Mouse (Mus musculus) embryonic facial prominence, embryonic 11.5 days (tissue): ENCODE measurements around the gene Htra2. TPM values are rescaled to one million over a fixed set of nuclear protein-coding genes. Genes with fewer than 3 reads are reported as not detected.

ENCODE experiments used
- ATAC-seq: fragments of 200-750 bp; cut with Nextera tagmentation; replicated peaks from 2 replicates; pipeline ENCODE4 v1.8.0; 2017; ENCODE audit warnings: low read depth; ENCODE audit not compliant: insufficient number of reproducible peaks, low FRiP score, low TSS enrichment
- DNase-seq: peaks from one replicate; pipeline ENCODE4 v3.0.0-alpha.2; 2015; ENCODE audit warnings: low spot score
- H3K27ac ChIP-seq: fragments of 300-500 bp; sonication (generic); replicated peaks from 2 replicates; pipeline ENCODE4 v1.5.1; 2014; ENCODE audit warnings: mild to moderate bottlenecking, low read depth, low read length, control low read depth
- H3K27me3 ChIP-seq: fragments of 300-500 bp; sonication (generic); 2 replicates; pipeline ENCODE4 v1.6.1; 2014; ENCODE audit warnings: mild to moderate bottlenecking, low read length, moderate library complexity, mixed read lengths; ENCODE audit not compliant: control insufficient read depth, insufficient read depth
- H3K36me3 ChIP-seq: fragments of 300-500 bp; sonication (generic); replicated peaks from 2 replicates; pipeline ENCODE4 v1.6.1; 2014; ENCODE audit warnings: low read depth, mild to moderate bottlenecking, low read length, moderate library complexity, mixed read lengths; ENCODE audit not compliant: control insufficient read depth, insufficient read depth
- H3K4me1 ChIP-seq: fragments of 300-500 bp; sonication (generic); 2 replicates; pipeline ENCODE4 v1.6.1; 2014; ENCODE audit warnings: low read length, mixed read lengths; ENCODE audit not compliant: control insufficient read depth, insufficient read depth
- H3K4me2 ChIP-seq: fragments of 300-500 bp; sonication (generic); 2 replicates; pipeline ENCODE4 v1.6.1; 2014; ENCODE audit warnings: low read depth, mild to moderate bottlenecking, control low read depth, low read length, moderate library complexity
- H3K4me3 ChIP-seq: fragments of 300-500 bp; sonication (generic); 2 replicates; pipeline ENCODE4 v1.5.1; 2014; ENCODE audit warnings: low read depth, low read length, control low read depth
- H3K9ac ChIP-seq: fragments of 300-500 bp; sonication (generic); replicated peaks from 2 replicates; pipeline ENCODE4 v1.6.1; 2014; ENCODE audit warnings: mild to moderate bottlenecking, control low read depth, low read length
- H3K9me3 ChIP-seq: fragments of 300-500 bp; sonication (generic); replicated peaks from 2 replicates; pipeline ENCODE4 v1.6.1; 2016; ENCODE audit warnings: mild to moderate bottlenecking, low read length, inconsistent platforms, mixed read lengths; ENCODE audit not compliant: control insufficient read depth
- WGBS: fragments of 180-500 bp; shearing (Covaris S2); extraction: QIAGEN DNeasy Blood & Tissue Kit; methylation state at CpG from one replicate; pipeline ENCODE4 v1.1.7; 2014; 5-methylcytosine and 5-hydroxymethylcytosine counted together
- polyA plus RNA-seq: library from polyadenylated mRNA; unstranded; fragments of >200 nt; fragmentation: Nextera tagmentation; extraction: Ambion mirVana; gene quantifications from 2 replicates; pipeline ENCODE4 v1.2.1, GENCODE M21; 2014

Htra2 gene
- polyA plus RNA-seq, 1 experiment from 2014 or later, result 33.3 TPM

- ATAC-seq, result peak; percentile 2; the same call in 1 of the 2 replicates
- Histone ChIP-seq H3K9me3 (no peaks in the 10 kb centered on the region), H3K4me2 (peak overlapping the region; percentile 87), H3K36me3 (peaks cover 10% of the 10 kb centered on the region), H3K27me3 (no peaks in the 10 kb centered on the region), H3K4me1 (no peaks in the 10 kb centered on the region; the same call in 1 of the 2 replicates), H3K4me3 (peak overlapping the region; percentile 86), H3K27ac (peak overlapping the region; percentile 5), H3K9ac (peak overlapping the region; percentile 83)
- DNase-seq, result peak; percentile 47
- WGBS, result 2% methylated on average over 26 of the region's 26 CpGs
Measured at GRCm38 (mm10) chr6:83053136-83053960, 1.7 kb downstream of the Htra2 start.

- Histone ChIP-seq H3K9ac (no peak overlapping the region), H3K4me1 (no peaks in the 10 kb centered on the region), H3K4me3 (no peak overlapping the region), H3K4me2 (no peak overlapping the region), H3K9me3 (no peaks in the 10 kb centered on the region), H3K27ac (no peak overlapping the region), H3K36me3 (peaks cover 5% of the 10 kb centered on the region), H3K27me3 (no peaks in the 10 kb centered on the region)
- 76% methylated on average over 10 of the region's 10 CpGs for WGBS
- DNase-seq (no peak), ATAC-seq (no peak)
Measured at GRCm38 (mm10) chr6:83049367-83049766, 5.7 kb downstream of the Htra2 start.

DNA sequence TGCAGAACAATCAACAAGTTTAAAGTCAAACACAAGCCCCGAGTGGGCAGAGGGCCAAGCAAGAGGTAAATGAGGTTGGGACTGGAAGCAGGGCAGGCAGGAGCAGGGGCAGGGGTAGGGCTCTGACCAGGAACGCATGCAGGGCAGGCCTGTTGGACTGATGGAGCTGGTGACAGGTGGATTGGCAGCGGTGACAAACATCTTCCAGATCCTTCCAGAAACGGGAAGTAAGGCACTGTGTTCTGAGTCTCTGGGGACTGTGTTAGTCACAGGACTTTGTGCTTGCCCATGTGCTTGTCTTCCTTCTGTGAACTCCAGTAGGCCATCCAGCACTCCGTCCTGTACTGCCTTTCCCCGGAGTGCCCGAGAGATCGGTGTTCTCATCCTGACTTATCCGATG is 10.3 kb downstream of the Htra2 start:
- DNase-seq, result no peak
- 67% methylated on average over 9 of the region's 9 CpGs for WGBS
- H3K4me3 ChIP-seq, result no peak overlapping the region

GRCm38 (mm10) chr6:83043993-83044392 is 11.1 kb downstream of the Htra2 start:
- Histone ChIP-seq H3K27ac (no peak overlapping the region), H3K27me3 (no peaks in the 10 kb centered on the region), H3K9me3 (no peaks in the 10 kb centered on the region), H3K4me1 (no peaks in the 10 kb centered on the region), H3K4me3 (no peak overlapping the region), H3K9ac (no peak overlapping the region), H3K4me2 (no peak overlapping the region), H3K36me3 (no peaks in the 10 kb centered on the region)
- 92% methylated on average over 5 of the region's 5 CpGs for WGBS
- DNase-seq (no peak), ATAC-seq (no peak)

More for the DNA sequence above, 10.3 kb downstream of the Htra2 start:
- no peak for ATAC-seq
- H3K9ac ChIP-seq, result no peak overlapping the region
- no peaks in the 10 kb centered on the region for H3K27me3 ChIP-seq
- H3K36me3 ChIP-seq, result no peaks in the 10 kb centered on the region
- H3K27ac ChIP-seq, result no peak overlapping the region
- no peaks in the 10 kb centered on the region for H3K9me3 ChIP-seq
- H3K4me2 ChIP-seq, result no peak overlapping the region
- no peaks in the 10 kb centered on the region for H3K4me1 ChIP-seq

- H3K4me3 ChIP-seq, result no peak overlapping the region
- no peaks in the 10 kb centered on the region for H3K9me3 ChIP-seq
- no peak overlapping the region for H3K9ac ChIP-seq
- no peak overlapping the region for H3K4me2 ChIP-seq
- no peak for DNase-seq
- ATAC-seq, result no peak
- H3K4me1 ChIP-seq, result no peaks in the 10 kb centered on the region
- H3K27me3 ChIP-seq, result no peaks in the 10 kb centered on the region
- H3K27ac ChIP-seq, result no peak overlapping the region
- no peaks in the 10 kb centered on the region for H3K36me3 ChIP-seq
- 64% methylated on average over 6 of the region's 6 CpGs for WGBS
Measured at GRCm38 (mm10) chr6:83043561-83043960, 11.5 kb downstream of the Htra2 start.

GRCm38 (mm10) chr6:83040601-83041000 is 14.5 kb downstream of the Htra2 start:
- Histone ChIP-seq H3K9ac (no peak overlapping the region), H3K4me1 (no peaks in the 10 kb centered on the region), H3K27me3 (no peaks in the 10 kb centered on the region), H3K27ac (no peak overlapping the region), H3K36me3 (no peaks in the 10 kb centered on the region), H3K9me3 (no peaks in the 10 kb centered on the region), H3K4me3 (no peak overlapping the region), H3K4me2 (no peak overlapping the region)
- no peak for ATAC-seq
- DNase-seq, result no peak
- WGBS, result 77% methylated on average over 5 of the region's 5 CpGs

DNA sequence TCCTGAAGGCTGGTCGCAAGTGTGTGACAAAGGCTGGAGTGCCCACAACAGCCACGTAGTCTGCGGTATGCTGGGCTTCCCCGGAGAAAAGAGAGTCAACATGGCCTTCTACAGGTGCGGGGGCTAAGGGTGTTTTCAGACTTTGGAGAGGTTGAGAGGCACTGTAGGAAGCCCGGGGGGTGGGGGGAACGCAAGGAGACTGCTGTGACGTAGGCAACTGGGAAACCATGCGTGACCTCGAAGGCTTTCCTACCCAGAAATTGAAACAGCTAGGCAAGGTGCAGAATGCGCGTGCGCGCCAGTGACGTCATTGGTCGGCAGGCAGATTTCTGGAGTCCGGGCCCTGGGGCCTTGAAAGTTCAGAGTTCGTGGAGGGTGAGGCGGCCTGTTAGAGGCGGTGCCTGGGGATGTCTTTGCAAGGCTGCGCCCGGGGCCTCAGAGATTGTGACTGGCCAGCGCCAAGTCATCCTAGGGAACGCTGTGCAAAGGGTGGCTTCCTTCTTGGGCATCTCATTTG is 16.5 kb downstream of the Htra2 start:
- WGBS, result 9% methylated on average over 24 of the region's 24 CpGs
- Histone ChIP-seq H3K4me2 (peak overlapping the region; percentile 48), H3K4me1 (no peaks in the 10 kb centered on the region), H3K9me3 (no peaks in the 10 kb centered on the region), H3K27ac (no peak overlapping the region), H3K27me3 (no peaks in the 10 kb centered on the region), H3K4me3 (no peak overlapping the region), H3K9ac (no peak overlapping the region; the same call in 1 of the 2 replicates), H3K36me3 (no peaks in the 10 kb centered on the region)
- DNase-seq (peak; percentile 85), ATAC-seq (no peak)

GRCm38 (mm10) chr6:83037188-83037587 is 17.9 kb downstream of the Htra2 start:
- H3K9me3 ChIP-seq, result no peaks in the 10 kb centered on the region
- ATAC-seq, result no peak
- no peak overlapping the region for H3K4me3 ChIP-seq
- no peak overlapping the region for H3K27ac ChIP-seq
- H3K27me3 ChIP-seq, result peaks cover 4% of the 10 kb centered on the region
- H3K4me1 ChIP-seq, result no peaks in the 10 kb centered on the region
- DNase-seq, result no peak
- no peak overlapping the region for H3K4me2 ChIP-seq
- H3K36me3 ChIP-seq, result no peaks in the 10 kb centered on the region
- no peak overlapping the region for H3K9ac ChIP-seq
- 73% methylated on average over 8 of the region's 8 CpGs for WGBS
